Mouse (Mus musculus) left cerebral cortex, adult 9 months (tissue): ENCODE measurements around the gene Camkk2.

ENCODE experiments used
- DNase-seq, 2 experiments: peaks; one replicate each; pipeline ENCODE4 v3.0.0; 2022; ENCODE audit warnings: low spot score in 2 of 2

The Camkk2 gene

GRCm38 (mm10) chr5:122782066-122782465 is 2.9 kb upstream of the Camkk2 start:
- DNase-seq = no peak

GRCm38 (mm10) chr5:122780791-122781432 is 1.7 kb upstream of the Camkk2 start:
- no peak for DNase-seq

GRCm38 (mm10) chr5:122778231-122779226 is 680 bp downstream of the Camkk2 start:
- DNase-seq = peak in 1 of 2 experiments; percentile 45

GRCm38 (mm10) chr5:122777322-122777721 is 1.9 kb downstream of the Camkk2 start:
- DNase-seq = peak; percentile 51 to 64

- DNase-seq = no peak
Measured at GRCm38 (mm10) chr5:122775646-122776286, 3.4 kb downstream of the Camkk2 start.

- DNase-seq = peak in 1 of 2 experiments; percentile 69
Measured at GRCm38 (mm10) chr5:122774743-122775611, 4.2 kb downstream of the Camkk2 start.

GRCm38 (mm10) chr5:122773756-122774155 is 5.5 kb downstream of the Camkk2 start:
- DNase-seq = no peak

- DNase-seq = no peak
Measured at GRCm38 (mm10) chr5:122771428-122771827, 7.8 kb downstream of the Camkk2 start.

- no peak for DNase-seq
Measured at GRCm38 (mm10) chr5:122770806-122771261, 8.4 kb downstream of the Camkk2 start.

- no peak for DNase-seq
Measured at GRCm38 (mm10) chr5:122770304-122770703, 8.9 kb downstream of the Camkk2 start.

- no peak for DNase-seq
Measured at GRCm38 (mm10) chr5:122769101-122769568, 10.1 kb downstream of the Camkk2 start.

- DNase-seq = no peak
Measured at GRCm38 (mm10) chr5:122767283-122767682, 11.9 kb downstream of the Camkk2 start.

GRCm38 (mm10) chr5:122764032-122764464 is 15.2 kb downstream of the Camkk2 start:
- DNase-seq = no peak

- no peak for DNase-seq
Measured at GRCm38 (mm10) chr5:122763271-122764031, 15.8 kb downstream of the Camkk2 start.

GRCm38 (mm10) chr5:122756680-122757079 is 22.5 kb downstream of the Camkk2 start:
- DNase-seq = no peak

- no peak for DNase-seq
Measured at GRCm38 (mm10) chr5:122756144-122756543, 23.1 kb downstream of the Camkk2 start.

GRCm38 (mm10) chr5:122755620-122756019 is 23.6 kb downstream of the Camkk2 start:
- DNase-seq = no peak

GRCm38 (mm10) chr5:122754477-122754876 is 24.7 kb downstream of the Camkk2 start:
- no peak for DNase-seq

- no peak for DNase-seq
Measured at GRCm38 (mm10) chr5:122747950-122748349, 31.3 kb downstream of the Camkk2 start.

GRCm38 (mm10) chr5:122743880-122744422 is 35.3 kb downstream of the Camkk2 start:
- DNase-seq = no peak
